Comparison of ENCODE assay signal across 11 mouse cellular contexts in genomic region chr16:52093325-52094253, GRCm38 (mm10).
DNase-seq lines count a peak whose midpoint lies in the region; ATAC-seq and TF ChIP-seq lines count a peak whose summit lies in the region.
"Had no signal": no experiment of that assay in that cellular context is flagged by ENCODE, and none has a peak within 500 bp of the region (broad histone marks: within the 10 kb centered on the region; RNA-seq: fewer than 3 reads in every experiment).

No protein-coding gene starts in this region.

- no peak for TF ChIP-seq POLR2A in heart, adult 2 months (IDR thresholded peaks at IDR 0.05; ENCODE audit: insufficient read depth, low read depth, low read length)
- no peak for TF ChIP-seq POLR2A in embryonic fibroblast, embryonic 13.5 days (IDR thresholded peaks at IDR 0.05; ENCODE audit: low read depth, low read length)

- no peak for TF ChIP-seq CTCF in heart, adult 2 months (IDR thresholded peaks at IDR 0.05)
- no peak for TF ChIP-seq CTCF in embryonic fibroblast, embryonic 13.5 days (IDR thresholded peaks at IDR 0.05; ENCODE audit: borderline replicate concordance, insufficient read depth, low read length)

- H3K9ac ChIP-seq in heart, adult 2 months (ENCODE audit: low read depth, low read length) = no peak overlapping the region
- no peak overlapping the region for H3K9ac ChIP-seq in lung, embryonic 16.5 days (ENCODE audit: low read length)
- H3K9ac ChIP-seq: embryonic facial prominence, embryonic 12.5 days had no signal

- DNase-seq in heart, adult 2 months = no peak
- DNase-seq in heart, postnatal 4 days = no peak
- DNase-seq in lung, postnatal 10 days = no peak
- peak; percentile 78 for DNase-seq in lung, postnatal 36 days
- DNase-seq in adrenal gland, postnatal 10 days = no peak
- DNase-seq: cerebellum, adult 11 months had no signal

- ATAC-seq in lung, embryonic 16.5 days (ENCODE audit: low read depth) = no peak
- no peak for ATAC-seq in activated CD4-positive, CD25-positive, alpha-beta regulatory T cell, adult 4 months

- no peaks in the 10 kb centered on the region for H3K27me3 ChIP-seq in heart, adult 2 months (ENCODE audit: control insufficient read depth, insufficient read depth, low read length)
- no peaks in the 10 kb centered on the region for H3K27me3 ChIP-seq in lung, embryonic 16.5 days (ENCODE audit: control insufficient read depth, insufficient read depth, low read depth, low read length)
- H3K27me3 ChIP-seq: embryonic facial prominence, embryonic 12.5 days had no signal

- H3K9me3 ChIP-seq in lung, embryonic 16.5 days (ENCODE audit: control insufficient read depth, low read length) = no peaks in the 10 kb centered on the region
- H3K9me3 ChIP-seq: embryonic facial prominence, embryonic 12.5 days; midbrain, embryonic 10.5 days had no signal

- TF ChIP-seq EP300 in heart, adult 2 months (IDR thresholded peaks at IDR 0.05; ENCODE audit: insufficient read depth, low read depth, low read length) = no peak

- 56% methylated on average over 9 of the region's 9 CpGs for WGBS in heart, adult 2 months
- 62% methylated on average over 9 of the region's 9 CpGs for WGBS in lung, embryonic 16.5 days

- no peak overlapping the region for H3K4me3 ChIP-seq in heart, adult 2 months
- no peak overlapping the region for H3K4me3 ChIP-seq in lung, embryonic 16.5 days (ENCODE audit: low read length)
- H3K4me3 ChIP-seq in embryonic fibroblast, embryonic 13.5 days (ENCODE audit: insufficient read depth, low read length) = no peak overlapping the region
- H3K4me3 ChIP-seq: embryonic facial prominence, embryonic 12.5 days; midbrain, embryonic 10.5 days had no signal

- peaks cover 18% of the 10 kb centered on the region for H3K36me3 ChIP-seq in heart, adult 2 months (ENCODE audit: control insufficient read depth, insufficient read depth, low read length)
- no peaks in the 10 kb centered on the region for H3K36me3 ChIP-seq in lung, embryonic 16.5 days (ENCODE audit: control insufficient read depth, insufficient read depth, low read length)
- H3K36me3 ChIP-seq: embryonic facial prominence, embryonic 12.5 days had no signal

- peak overlapping the region; percentile 60 for H3K27ac ChIP-seq in heart, adult 2 months
- H3K27ac ChIP-seq in lung, embryonic 16.5 days (ENCODE audit: low read length) = peak overlapping the region; percentile 52; the same call in 1 of the 2 replicates
- H3K27ac ChIP-seq in embryonic fibroblast, embryonic 13.5 days (ENCODE audit: insufficient read depth, low read length) = peak overlapping the region; percentile 41
- H3K27ac ChIP-seq: embryonic facial prominence, embryonic 12.5 days; midbrain, embryonic 10.5 days had no signal

- H3K4me1 ChIP-seq in heart, adult 2 months (ENCODE audit: control insufficient read depth, insufficient read depth, low read length) = peaks cover 19% of the 10 kb centered on the region
- H3K4me1 ChIP-seq in lung, embryonic 16.5 days (replicated peaks; ENCODE audit: control insufficient read depth, insufficient read depth, low read length) = peaks cover 12% of the 10 kb centered on the region
- peaks cover 19% of the 10 kb centered on the region for H3K4me1 ChIP-seq in embryonic fibroblast, embryonic 13.5 days (ENCODE audit: control insufficient read depth, insufficient read depth, low read length)

- intact Hi-C loops in heart, adult 2 months (cut with DNase I) = loop anchor here (5.0 kb wide), 1 partner anchor 61 kb away; the partner anchor contains the start of gene Cblb

- H3K79me2 ChIP-seq in heart, adult 2 months (replicated peaks; ENCODE audit: control insufficient read depth, insufficient read depth, low read length) = peaks cover 2% of the 10 kb centered on the region

- no peak overlapping the region for H3K4me2 ChIP-seq in lung, embryonic 16.5 days (ENCODE audit: low read depth, low read length)
- H3K4me2 ChIP-seq: embryonic facial prominence, embryonic 12.5 days had no signal
